In genomic region chr8:110064161-110064560, GRCm38 (mm10) we compare ENCODE assay signal across 26 mouse cellular contexts. TPM values are rescaled to one million over a fixed set of nuclear protein-coding genes. Genes with fewer than 3 reads are reported as not detected.
"Had no signal": no experiment of that assay in that cellular context is flagged by ENCODE, and none has a peak within 500 bp of the region (broad histone marks: within the 10 kb centered on the region; RNA-seq: fewer than 3 reads in every experiment).

No protein-coding gene starts in this region.

- H3K27ac ChIP-seq: lung, embryonic 15.5 days; macrophage; midbrain, embryonic 13.5 days; midbrain, embryonic 15.5 days; neural tube, embryonic 12.5 days; stomach, embryonic 15.5 days; stomach, postnatal 0 days had no signal

- H3K4me1 ChIP-seq: lung, embryonic 15.5 days; megakaryocyte, embryonic 14.5 days; midbrain, embryonic 13.5 days; midbrain, embryonic 15.5 days; neural tube, embryonic 12.5 days; stomach, embryonic 15.5 days had no signal

- H3K4me3 ChIP-seq: lung, embryonic 15.5 days; megakaryocyte, embryonic 14.5 days; midbrain, embryonic 13.5 days; midbrain, embryonic 15.5 days; neural tube, embryonic 12.5 days; stomach, embryonic 15.5 days had no signal

- H3K27me3 ChIP-seq: lung, embryonic 15.5 days; megakaryocyte, embryonic 14.5 days; midbrain, embryonic 13.5 days; midbrain, embryonic 15.5 days; neural tube, embryonic 12.5 days; stomach, embryonic 15.5 days had no signal

- H3K4me2 ChIP-seq: lung, embryonic 15.5 days; midbrain, embryonic 11.5 days; midbrain, embryonic 13.5 days; midbrain, embryonic 15.5 days; neural tube, embryonic 12.5 days; stomach, embryonic 15.5 days had no signal

- H3K36me3 ChIP-seq: lung, embryonic 15.5 days; midbrain, embryonic 13.5 days; midbrain, embryonic 15.5 days; neural tube, embryonic 12.5 days; stomach, embryonic 15.5 days had no signal

- H3K9ac ChIP-seq: liver, postnatal 0 days; lung, embryonic 15.5 days; midbrain, embryonic 13.5 days; midbrain, embryonic 15.5 days; neural tube, embryonic 12.5 days; stomach, embryonic 15.5 days had no signal

- DNase-seq: liver, postnatal 0 days; lung, adult 2 months; lung, postnatal 14 days; lung, postnatal 36 days; right cerebral cortex, postnatal 14 days; thymus, adult 2 months; thymus, postnatal 25 days; thymus, postnatal 4 days had no signal

- H3K9me3 ChIP-seq: lung, embryonic 15.5 days; midbrain, embryonic 13.5 days; midbrain, embryonic 15.5 days; neural tube, embryonic 12.5 days; stomach, embryonic 15.5 days had no signal

- ATAC-seq: liver, postnatal 0 days; lung, postnatal 0 days; midbrain, embryonic 13.5 days; midbrain, embryonic 15.5 days had no signal

RNA-seq across cellular contexts. Expression of gene Zfp612, which starts 15.4 kb away (rescaled TPM):
- total RNA-seq: megakaryocyte progenitor cell, adult 5-6 weeks; monocyte, adult 5-6 weeks had no signal
- polyA plus RNA-seq: macrophage had no signal

RNA-seq across cellular contexts. Expression of gene Chst4, which starts 24.6 kb away (rescaled TPM):
- total RNA-seq: megakaryocyte progenitor cell, adult 5-6 weeks; midbrain, postnatal 0 days; monocyte, adult 5-6 weeks; neutrophil, adult 5-6 weeks had no signal
- polyA plus RNA-seq: macrophage; midbrain, embryonic 11.5 days; midbrain, embryonic 13.5 days; midbrain, embryonic 15.5 days; midbrain, postnatal 0 days; neural tube, embryonic 12.5 days; neural tube, embryonic 14.5 days had no signal

RNA-seq across cellular contexts. Expression of gene Gm21964, which starts 36.8 kb away (rescaled TPM):
- total RNA-seq: megakaryocyte progenitor cell, adult 5-6 weeks; midbrain, postnatal 0 days; monocyte, adult 5-6 weeks; neutrophil, adult 5-6 weeks had no signal
- polyA plus RNA-seq: liver, postnatal 0 days; lung, adult 2 months; lung, embryonic 15.5 days; lung, postnatal 0 days; macrophage; midbrain, embryonic 11.5 days; midbrain, embryonic 13.5 days; midbrain, embryonic 15.5 days; midbrain, postnatal 0 days; neural tube, embryonic 12.5 days; neural tube, embryonic 14.5 days; spleen, adult 2 months; stomach, embryonic 15.5 days; stomach, postnatal 0 days; urinary bladder, adult 2 months had no signal

RNA-seq across cellular contexts. Expression of gene Gm17720, which starts 38.4 kb away (rescaled TPM):
- total RNA-seq: megakaryocyte progenitor cell, adult 5-6 weeks; midbrain, postnatal 0 days; monocyte, adult 5-6 weeks; neutrophil, adult 5-6 weeks had no signal
- polyA plus RNA-seq: liver, postnatal 0 days; lung, adult 2 months; lung, embryonic 15.5 days; lung, postnatal 0 days; macrophage; midbrain, embryonic 11.5 days; midbrain, embryonic 13.5 days; midbrain, embryonic 15.5 days; midbrain, postnatal 0 days; neural tube, embryonic 12.5 days; neural tube, embryonic 14.5 days; spleen, adult 2 months; stomach, embryonic 15.5 days; stomach, postnatal 0 days; testis, adult 2 months; thymus, adult 2 months; urinary bladder, adult 2 months had no signal
